In the genomic region with DNA sequence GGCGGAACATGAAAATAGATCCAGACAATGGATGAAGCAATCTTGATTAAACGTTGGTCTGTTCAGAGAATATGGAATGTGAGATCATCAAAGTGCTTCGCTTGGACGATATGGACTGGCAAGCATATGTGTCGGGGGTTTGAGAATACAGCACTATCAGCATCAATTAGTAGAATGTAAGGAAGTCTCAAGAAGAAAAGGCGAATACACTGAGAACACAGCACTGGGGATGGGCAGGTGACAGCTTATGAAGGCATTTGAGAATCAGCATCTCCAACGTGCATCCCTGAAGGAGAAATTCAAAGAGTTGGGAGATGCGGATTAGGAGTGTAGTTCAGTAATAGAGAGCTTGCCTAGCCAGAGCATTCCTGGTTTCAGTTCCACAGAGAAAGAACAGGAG, we compare ENCODE assay signal across 22 mouse cellular contexts. TPM values are rescaled to one million over a fixed set of nuclear protein-coding genes. Genes with fewer than 3 reads are reported as not detected.
DNase-seq lines count a peak whose midpoint lies in the region; ATAC-seq lines count a peak whose summit lies in the region.
"Had no signal": no experiment of that assay in that cellular context is flagged by ENCODE, and none has a peak within 500 bp of the region (broad histone marks: within the 10 kb centered on the region; RNA-seq: fewer than 3 reads in every experiment).

No protein-coding gene starts in this region.

- no peaks in the 10 kb centered on the region for H3K27me3 ChIP-seq in midbrain, embryonic 11.5 days (ENCODE audit: control insufficient read depth, insufficient read depth, low read length)
- no peaks in the 10 kb centered on the region for H3K27me3 ChIP-seq in midbrain, embryonic 15.5 days (replicated peaks)

- no peaks in the 10 kb centered on the region for H3K36me3 ChIP-seq in midbrain, embryonic 11.5 days (ENCODE audit: control insufficient read depth, insufficient read depth, low read length)
- no peaks in the 10 kb centered on the region for H3K36me3 ChIP-seq in midbrain, embryonic 15.5 days (replicated peaks)
- H3K36me3 ChIP-seq: G1E had no signal

- ATAC-seq in midbrain, embryonic 11.5 days (ENCODE audit: low FRiP score), result no peak
- no peak for ATAC-seq in midbrain, embryonic 15.5 days (replicated peaks)
- ATAC-seq: activated CD4-positive, CD25-positive, alpha-beta regulatory T cell, adult 4 months; CD4-positive, CD25-positive, alpha-beta regulatory T cell, adult 4 months; Patski had no signal

- no peak overlapping the region for H3K27ac ChIP-seq in midbrain, embryonic 11.5 days (ENCODE audit: low read depth, low read length)
- H3K27ac ChIP-seq in midbrain, embryonic 15.5 days, result no peak overlapping the region

- H3K9ac ChIP-seq in midbrain, embryonic 11.5 days (ENCODE audit: low read length), result no peak overlapping the region
- H3K9ac ChIP-seq in midbrain, embryonic 15.5 days, result no peak overlapping the region

- no peak overlapping the region for H3K4me3 ChIP-seq in midbrain, embryonic 11.5 days (ENCODE audit: low read depth, low read length)
- H3K4me3 ChIP-seq in midbrain, embryonic 15.5 days, result no peak overlapping the region

- H3K4me2 ChIP-seq in midbrain, embryonic 11.5 days, result no peak overlapping the region
- H3K4me2 ChIP-seq in midbrain, embryonic 15.5 days, result no peak overlapping the region

- H3K4me1 ChIP-seq in midbrain, embryonic 11.5 days (ENCODE audit: control insufficient read depth, insufficient read depth, low read length), result no peaks in the 10 kb centered on the region
- no peaks in the 10 kb centered on the region for H3K4me1 ChIP-seq in midbrain, embryonic 15.5 days

- no peaks in the 10 kb centered on the region for H3K9me3 ChIP-seq in midbrain, embryonic 11.5 days (ENCODE audit: control insufficient read depth, low read length)
- H3K9me3 ChIP-seq in midbrain, embryonic 15.5 days, result no peaks in the 10 kb centered on the region
- H3K9me3 ChIP-seq: G1E had no signal

- WGBS in midbrain, embryonic 11.5 days, result 73% methylated on average over 8 of the region's 8 CpGs
- 71% methylated on average over 8 of the region's 8 CpGs for WGBS in midbrain, embryonic 15.5 days

- DNase-seq in heart, adult 11 months, result peak; percentile 82
- no peak for DNase-seq in heart, postnatal 4 days
- peak; percentile 75 for DNase-seq in midbrain, embryonic 11.5 days (ENCODE audit: low spot score, missing footprints)
- peak; percentile 5 for DNase-seq in urinary bladder, postnatal 25 days (ENCODE audit: low spot score)
- DNase-seq in urinary bladder, adult 18-20 months (ENCODE audit: low spot score in 2 of 2), result no peak
- peak; percentile 16 for DNase-seq in MN1 (ENCODE audit: low spot score)
- DNase-seq in cerebellum, adult 11 months, result no peak
- DNase-seq: adrenal gland, adult 2 months; adrenal gland, adult 8-10 months; adrenal gland, postnatal 10 days; adrenal gland, postnatal 14 days; adrenal gland, postnatal 25 days; adrenal gland, postnatal 36 days; B cell, adult 2 months; cerebellum, adult 11-12 months; cerebellum, adult 18-20 months; cerebellum, adult 2 months had no signal

RNA-seq across cellular contexts. Expression of a gene that starts 41.8 kb away (rescaled TPM):
- total RNA-seq in heart, postnatal 4 days (2021), result 10 to 100 TPM; 23.6 to 24.6 TPM
- 83.3 and 86.8 TPM in 2 replicates for polyA plus RNA-seq in midbrain, embryonic 11.5 days (2014; fragmentation: Nextera tagmentation; extraction: Ambion mirVana)
- 53.0 and 59.7 TPM in 2 replicates for polyA plus RNA-seq in midbrain, embryonic 15.5 days (2015; fragmentation: Nextera tagmentation; extraction: Ambion mirVana)

Comparison
In these comparisons a context has a peak if more than half of its experiments do, and no peak if none do; other contexts are left out.
1. DNase-seq: peak in heart, adult 11 months (single experiment), midbrain, embryonic 11.5 days (single experiment), urinary bladder, postnatal 25 days (single experiment) and MN1 (single experiment); none in heart, postnatal 4 days (single experiment), urinary bladder, adult 18-20 months (0 of 2) and cerebellum, adult 11 months (single experiment).